In the genomic region with DNA sequence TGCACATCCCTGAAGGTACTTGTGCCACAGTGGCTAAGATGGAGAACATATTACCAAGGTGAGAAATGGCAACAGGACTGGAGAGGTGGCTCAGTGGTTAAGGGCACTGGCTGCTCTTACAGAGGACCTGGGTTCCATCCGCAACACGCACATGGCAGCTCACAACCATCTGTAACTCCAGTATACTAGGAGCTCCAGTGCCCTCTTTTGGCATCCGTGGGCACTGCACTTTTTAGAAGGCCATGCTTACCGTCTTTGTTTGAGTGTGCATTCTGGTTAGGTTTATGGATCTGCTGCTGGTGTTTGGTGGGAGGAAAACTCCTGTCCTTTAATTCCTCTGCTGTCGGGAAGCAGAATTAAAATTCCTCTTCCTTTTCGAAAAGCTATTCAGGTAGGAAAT, we compare ENCODE assay signal across 29 mouse cellular contexts.
DNase-seq lines count a peak whose midpoint lies in the region; ATAC-seq and TF ChIP-seq lines count a peak whose summit lies in the region.
"Had no signal": no experiment of that assay in that cellular context is flagged by ENCODE, and none has a peak within 500 bp of the region (broad histone marks: within the 10 kb centered on the region; RNA-seq: fewer than 3 reads in every experiment).

No protein-coding gene starts in this region.

- no peak for ATAC-seq in hindbrain, postnatal 0 days
- no peak for ATAC-seq in hindbrain, embryonic 13.5 days (ENCODE audit: low FRiP score)
- ATAC-seq in midbrain, postnatal 0 days (ENCODE audit: low FRiP score): no peak
- ATAC-seq in midbrain, embryonic 11.5 days (ENCODE audit: low FRiP score): no peak
- ATAC-seq: activated CD4-positive, CD25-positive, alpha-beta regulatory T cell, adult 4 months; forebrain, embryonic 13.5 days; hindbrain, embryonic 16.5 days; inflammation-experienced regulatory T-cells, adult 6 months; intestine, embryonic 16.5 days; Patski had no signal

- no peak for DNase-seq in hindbrain, postnatal 0 days (ENCODE audit: low spot score)
- no peak for DNase-seq in midbrain, postnatal 0 days (ENCODE audit: low spot score)
- no peak for DNase-seq in midbrain, embryonic 11.5 days (ENCODE audit: low spot score, missing footprints)
- DNase-seq in R1 (ENCODE audit: low read depth, low spot score): peak; percentile 58
- no peak for DNase-seq in testis, postnatal 14 days (ENCODE audit: low spot score)
- DNase-seq in right cerebral cortex, adult 18-20 months: no peak
- DNase-seq: adrenal gland, adult 8-10 months; adrenal gland, postnatal 25 days; B cell, adult 2 months; cerebellum, adult 11-12 months; cerebellum, adult 8-10 months; cerebellum, postnatal 10 days; cerebellum, postnatal 36 days; gastrocnemius, postnatal 25 days; heart, adult 2 months; heart, postnatal 14 days had no signal

- H3K4me1 ChIP-seq in hindbrain, postnatal 0 days (ENCODE audit: insufficient read depth, low read length): no peaks in the 10 kb centered on the region
- 0 out of 2 replicates have a peak, but pooled peaks cover 5% of the 10 kb centered on the region for H3K4me1 ChIP-seq in hindbrain, embryonic 13.5 days (replicated peaks)
- H3K4me1 ChIP-seq in midbrain, postnatal 0 days (ENCODE audit: insufficient read depth, low read length): no peaks in the 10 kb centered on the region
- no peaks in the 10 kb centered on the region for H3K4me1 ChIP-seq in midbrain, embryonic 11.5 days (ENCODE audit: control insufficient read depth, insufficient read depth, low read length)
- H3K4me1 ChIP-seq: heart, embryonic 10.5 days; heart, embryonic 13.5 days had no signal

- H3K36me3 ChIP-seq in hindbrain, postnatal 0 days (ENCODE audit: insufficient read depth, low read length): no peaks in the 10 kb centered on the region
- H3K36me3 ChIP-seq in hindbrain, embryonic 13.5 days: no peaks in the 10 kb centered on the region
- no peaks in the 10 kb centered on the region for H3K36me3 ChIP-seq in midbrain, postnatal 0 days (ENCODE audit: insufficient read depth, low read length)
- H3K36me3 ChIP-seq in midbrain, embryonic 11.5 days (ENCODE audit: control insufficient read depth, insufficient read depth, low read length): no peaks in the 10 kb centered on the region
- H3K36me3 ChIP-seq: forebrain, embryonic 10.5 days; G1E; heart, embryonic 10.5 days; heart, embryonic 13.5 days; hindbrain, embryonic 12.5 days had no signal

- peaks cover 5% of the 10 kb centered on the region; the same call in 1 of the 2 replicates for H3K9me3 ChIP-seq in hindbrain, postnatal 0 days (ENCODE audit: low read length)
- 0 out of 2 replicates have a peak, but pooled peaks cover 4% of the 10 kb centered on the region for H3K9me3 ChIP-seq in hindbrain, embryonic 13.5 days
- H3K9me3 ChIP-seq in midbrain, postnatal 0 days (ENCODE audit: low read length): no peaks in the 10 kb centered on the region
- H3K9me3 ChIP-seq in midbrain, embryonic 11.5 days (ENCODE audit: control insufficient read depth, low read length): no peaks in the 10 kb centered on the region
- H3K9me3 ChIP-seq: forebrain, embryonic 10.5 days; heart, embryonic 10.5 days; hindbrain, embryonic 12.5 days had no signal

- H3K9ac ChIP-seq in hindbrain, postnatal 0 days (replicated peaks; ENCODE audit: low read length): no peak overlapping the region
- H3K9ac ChIP-seq in hindbrain, embryonic 13.5 days: no peak overlapping the region
- H3K9ac ChIP-seq in midbrain, postnatal 0 days (replicated peaks; ENCODE audit: low read length, poor library complexity, severe bottlenecking): no peak overlapping the region
- no peak overlapping the region for H3K9ac ChIP-seq in midbrain, embryonic 11.5 days (ENCODE audit: low read length)
- H3K9ac ChIP-seq: forebrain, embryonic 13.5 days; heart, embryonic 13.5 days; hindbrain, embryonic 12.5 days had no signal

- H3K27me3 ChIP-seq in hindbrain, postnatal 0 days (ENCODE audit: insufficient read depth, low read length): no peaks in the 10 kb centered on the region
- H3K27me3 ChIP-seq in hindbrain, embryonic 13.5 days: no peaks in the 10 kb centered on the region
- H3K27me3 ChIP-seq in midbrain, postnatal 0 days (ENCODE audit: insufficient read depth, low read length): no peaks in the 10 kb centered on the region
- H3K27me3 ChIP-seq in midbrain, embryonic 11.5 days (ENCODE audit: control insufficient read depth, insufficient read depth, low read length): no peaks in the 10 kb centered on the region
- H3K27me3 ChIP-seq: CH12.LX; forebrain, embryonic 13.5 days; heart, embryonic 13.5 days; hindbrain, embryonic 12.5 days; Patski had no signal

- peak; percentile 14; the same call in 1 of the 2 replicates for TF ChIP-seq CTCF in hindbrain, postnatal 0 days (IDR thresholded peaks at IDR 0.05; ENCODE audit: low read depth)
- 0 out of 2 replicates have a peak, but pooled peaks have one; percentile 7 for TF ChIP-seq CTCF in midbrain, postnatal 0 days (IDR thresholded peaks at IDR 0.05)

- H3K4me3 ChIP-seq in hindbrain, postnatal 0 days (ENCODE audit: low read length): no peak overlapping the region
- no peak overlapping the region for H3K4me3 ChIP-seq in hindbrain, embryonic 13.5 days
- H3K4me3 ChIP-seq in midbrain, postnatal 0 days (ENCODE audit: low read depth, low read length): no peak overlapping the region
- H3K4me3 ChIP-seq in midbrain, embryonic 11.5 days (ENCODE audit: low read depth, low read length): no peak overlapping the region
- H3K4me3 ChIP-seq: forebrain, embryonic 10.5 days; forebrain, embryonic 13.5 days; heart, adult 2 months; heart, embryonic 10.5 days; heart, embryonic 13.5 days; hindbrain, embryonic 12.5 days had no signal

- H3K27ac ChIP-seq in hindbrain, postnatal 0 days: no peak overlapping the region
- no peak overlapping the region for H3K27ac ChIP-seq in hindbrain, embryonic 13.5 days
- H3K27ac ChIP-seq in midbrain, postnatal 0 days (ENCODE audit: low read depth, low read length): no peak overlapping the region
- H3K27ac ChIP-seq in midbrain, embryonic 11.5 days (ENCODE audit: low read depth, low read length): no peak overlapping the region
- H3K27ac ChIP-seq: forebrain, embryonic 10.5 days; forebrain, embryonic 13.5 days; heart, adult 2 months; heart, embryonic 10.5 days; heart, embryonic 13.5 days; hindbrain, embryonic 12.5 days had no signal

- no peak overlapping the region for H3K4me2 ChIP-seq in hindbrain, postnatal 0 days (ENCODE audit: low read depth, low read length)
- no peak overlapping the region for H3K4me2 ChIP-seq in hindbrain, embryonic 13.5 days
- H3K4me2 ChIP-seq in midbrain, postnatal 0 days (ENCODE audit: low read depth, low read length, poor library complexity, severe bottlenecking): no peak overlapping the region
- no peak overlapping the region for H3K4me2 ChIP-seq in midbrain, embryonic 11.5 days
- H3K4me2 ChIP-seq: forebrain, embryonic 13.5 days; heart, embryonic 13.5 days; hindbrain, embryonic 12.5 days had no signal

- WGBS in hindbrain, postnatal 0 days: 84% methylated on average over 6 of the region's 6 CpGs
- WGBS in hindbrain, embryonic 13.5 days: 82% methylated on average over 6 of the region's 6 CpGs
- 89% methylated on average over 6 of the region's 6 CpGs for WGBS in midbrain, postnatal 0 days
- 88% methylated on average over 6 of the region's 6 CpGs for WGBS in midbrain, embryonic 11.5 days
